Mouse (Mus musculus) erythroblast, embryonic 14.5 days (primary cell): ENCODE measurements around the gene Armc10.

Source experiments
- GATA1 ChIP-seq: IDR thresholded peaks from 2 replicates; pipeline ENCODE4 v1.6.1; 2012; ENCODE audit warnings: low read length, inconsistent platforms, mixed read lengths
- TAL1 ChIP-seq: IDR thresholded peaks from 3 replicates; pipeline ENCODE4 v1.6.1; 2012; ENCODE audit warnings: low read length, inconsistent platforms, mixed read lengths

- TF ChIP-seq GATA1 (no peak), TAL1 (no peak)
Measured at GRCm38 (mm10) chr5:21678363-21678762, 32.8 kb downstream of the Armc10 start.
